Mouse (Mus musculus) layer of hippocampus, adult 18-20 months (tissue): ENCODE results near the gene Zbtb39. TPM values are rescaled to one million over a fixed set of nuclear protein-coding genes. Genes with fewer than 3 reads are reported as not detected.
A peak's percentile ranks its signal among the peaks of the same experiment; 100 is the strongest.

Experiments
- DNase-seq, 2 experiments: peaks; one replicate each; pipeline ENCODE4 v3.0.0; 2022; ENCODE audit warnings: low spot score in 2 of 2
- long read RNA-seq: library from polyadenylated mRNA; stranded (forward); transcript quantifications from one replicate; pipeline ENCODE4 v2.0.0, GENCODE M21; 2021
- total RNA-seq, 2 experiments: library from RNA; stranded (reverse); gene quantifications; 2 replicates each; pipeline ENCODE4 v1.2.3; 2021

Zbtb39 gene
- 10 to 100 TPM; 11.2 to 11.8 TPM for total RNA-seq
- long read RNA-seq, partial matches to known transcripts: 0 of 1 reads
- long read RNA-seq, other reads (novel, unspliced or antisense): 1 of 1 reads

DNA sequence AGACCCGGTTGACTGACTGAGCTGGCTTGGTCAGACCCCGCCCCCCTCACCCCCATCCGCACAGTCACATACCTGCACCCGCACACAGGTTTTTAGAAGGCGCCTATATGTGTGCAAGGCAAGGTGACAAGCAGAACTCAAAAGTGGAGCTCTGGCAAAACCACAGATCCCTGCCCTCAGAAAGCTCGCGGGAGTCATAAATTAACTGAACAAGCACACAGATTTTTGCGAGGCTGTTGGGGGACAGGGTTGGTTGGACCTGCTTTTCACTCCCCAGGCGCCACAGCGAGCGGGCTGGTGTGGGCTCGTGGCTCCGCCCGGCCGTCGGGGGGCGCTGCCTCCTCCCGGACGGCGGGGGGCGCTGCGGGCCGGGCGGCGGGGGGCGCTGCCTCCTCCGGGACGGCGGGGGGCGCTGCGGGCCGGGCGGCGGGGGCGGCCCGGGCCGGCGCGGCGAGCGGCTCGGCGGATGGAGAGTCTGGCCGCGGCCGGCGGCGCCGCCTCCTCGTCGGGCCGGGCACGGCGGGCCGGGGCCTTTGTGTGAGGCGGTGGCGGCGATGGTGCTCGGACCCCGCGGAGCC lies at the start of gene Zbtb39:
Zbtb39 (plus strand) TSS at position 456 of the 578 bp plus-strand sequence.
- DNase-seq: peak; percentile 56 to 72

DNA sequence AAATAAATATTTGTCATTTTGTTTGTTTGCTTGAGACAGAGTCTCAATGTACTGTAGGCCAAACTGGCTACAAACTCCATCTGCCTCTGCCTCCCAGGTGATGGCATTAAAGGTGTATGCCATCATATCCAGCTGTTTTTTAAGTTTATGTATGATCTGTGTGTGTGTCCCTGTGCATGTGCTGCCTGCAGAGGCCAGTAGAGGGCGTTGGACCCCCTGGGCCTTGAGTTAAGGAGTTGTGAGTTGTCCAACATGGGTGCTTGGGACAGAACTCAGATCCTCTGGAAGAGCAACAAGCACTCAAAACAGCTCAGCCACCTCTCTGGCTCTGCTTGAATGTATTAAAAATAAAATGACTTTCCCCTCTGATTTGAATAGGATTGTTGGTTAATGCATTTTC lies 48.3 kb upstream of the Zbtb39 start:
- DNase-seq: no peak

DNA sequence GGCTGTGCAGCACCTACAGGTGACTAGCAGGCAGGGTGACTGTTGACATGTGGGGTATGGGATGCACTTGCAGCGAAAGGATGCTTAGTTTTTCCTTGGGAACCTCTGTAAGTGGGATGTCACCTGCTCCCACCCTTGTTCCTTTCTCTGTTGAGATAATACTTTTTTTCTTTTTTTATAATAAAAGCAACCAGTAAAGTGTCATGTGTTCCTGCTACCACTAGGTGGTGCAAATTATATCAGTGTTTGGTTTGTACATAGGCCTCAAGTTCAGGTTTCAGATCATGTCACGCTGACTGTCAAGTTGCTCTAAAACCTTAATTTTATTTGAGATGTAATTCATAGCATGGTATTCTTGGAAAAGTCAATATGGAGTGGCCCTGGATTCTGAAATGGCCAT lies 44.7 kb upstream of the Zbtb39 start:
- peak in 1 of 2 experiments; percentile 45 for DNase-seq

DNA sequence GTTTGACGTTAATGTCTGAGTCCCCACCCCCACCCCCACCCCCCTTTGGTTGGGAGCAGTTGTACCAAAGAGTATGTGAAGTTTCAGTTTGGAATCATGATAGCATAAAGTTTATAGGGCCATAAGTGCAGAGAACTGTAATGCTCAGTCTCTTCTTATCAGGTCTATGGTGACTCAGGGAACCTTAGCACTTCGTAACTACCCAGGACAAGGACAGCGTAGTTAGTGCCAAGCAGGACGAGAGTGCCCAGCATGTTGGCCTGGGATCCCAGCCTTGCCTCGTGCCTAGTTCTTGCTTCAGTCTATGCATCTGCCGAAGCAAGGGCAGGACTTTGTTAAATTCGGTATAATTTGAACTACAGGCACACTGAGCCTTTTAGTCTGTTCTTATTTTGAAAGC lies 43.6 kb upstream of the Zbtb39 start:
- DNase-seq: no peak

DNA sequence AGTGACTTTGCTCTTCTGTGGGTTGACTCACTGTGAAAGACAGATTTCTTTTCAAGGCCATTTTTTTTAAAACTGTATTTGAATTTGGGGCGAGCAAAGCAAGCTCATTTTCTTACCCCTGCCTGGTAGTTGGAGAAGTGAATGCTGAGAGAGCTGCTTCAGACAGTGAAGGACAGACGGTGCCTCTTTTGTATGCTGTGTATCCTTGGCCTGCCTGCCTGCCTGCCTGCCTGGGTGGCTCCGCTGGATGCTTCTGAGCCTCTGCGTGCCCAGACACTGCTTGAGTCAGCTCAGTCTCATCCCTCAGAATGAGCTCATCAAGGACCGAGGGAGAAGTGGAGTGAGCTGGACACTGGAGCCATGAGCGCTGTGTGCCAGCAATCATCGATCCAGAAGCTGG lies 40.4 kb upstream of the Zbtb39 start:
- peak in 1 of 2 experiments; percentile 36 for DNase-seq

DNA sequence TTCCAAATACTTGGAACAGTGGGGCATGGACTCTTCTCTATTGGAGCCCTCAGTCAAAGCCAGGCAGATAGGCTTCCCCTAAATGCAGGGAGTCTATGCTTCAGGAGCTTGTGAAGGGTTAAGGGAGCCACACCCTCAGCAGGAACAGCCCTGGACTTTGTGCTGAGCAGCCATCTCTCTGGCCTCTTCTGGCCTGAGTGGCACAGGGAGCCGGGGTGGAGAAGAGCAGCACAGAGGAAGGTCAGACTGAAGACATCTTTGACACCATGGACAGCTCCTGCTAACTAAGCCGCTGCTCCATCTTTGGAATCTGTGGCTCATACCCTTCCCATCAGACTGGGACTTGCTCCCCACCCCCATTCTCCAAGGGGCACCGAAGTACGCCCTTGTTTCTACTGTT lies 36.0 kb upstream of the Zbtb39 start:
- DNase-seq: no peak

DNA sequence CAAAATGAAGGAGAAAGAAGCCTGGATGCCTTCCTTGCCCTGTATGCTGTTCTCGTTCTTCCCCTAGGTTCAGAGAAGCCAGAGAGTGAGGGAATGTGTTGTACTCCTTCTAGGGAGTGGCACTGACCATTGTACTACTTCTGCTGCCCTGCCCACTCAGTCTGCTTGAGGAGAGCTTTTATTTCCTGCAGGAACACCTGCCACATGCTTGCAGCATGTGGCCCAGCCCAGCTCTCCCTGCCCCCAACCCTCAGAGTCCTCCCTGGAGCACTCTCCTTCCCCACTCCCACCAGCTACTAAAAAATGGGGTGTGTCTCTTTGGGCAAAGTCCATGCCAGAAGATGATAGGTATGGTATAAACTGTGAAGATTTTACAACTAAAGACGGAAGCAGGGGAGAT lies 35.0 kb upstream of the Zbtb39 start:
- DNase-seq: no peak

DNA sequence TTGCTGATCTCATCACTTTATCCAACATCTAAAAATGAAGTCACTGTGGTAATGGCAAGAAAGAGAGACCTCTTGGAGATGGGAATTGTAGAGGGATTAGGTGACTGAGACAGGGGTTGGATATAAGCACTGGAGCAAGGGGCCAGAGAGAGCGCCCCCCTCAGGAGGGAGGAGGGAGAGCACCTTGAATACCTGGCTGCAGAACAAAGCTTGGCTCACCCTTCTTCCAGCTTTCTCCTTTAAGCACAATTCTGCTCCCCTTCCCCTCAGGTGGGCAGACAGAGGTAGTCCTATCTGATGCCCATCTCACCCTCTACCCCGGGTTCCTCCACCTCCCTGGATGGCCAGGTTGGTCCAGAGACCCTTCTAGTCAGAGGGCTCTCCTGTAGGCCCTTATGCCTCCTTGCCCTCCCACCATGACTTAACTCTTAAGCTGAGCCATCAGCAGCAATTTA lies 34.5 kb upstream of the Zbtb39 start, which contains the start of gene Myo1a:
Myo1a (plus strand) TSS at position 405 of the 455 bp plus-strand sequence.
- DNase-seq: no peak

DNA sequence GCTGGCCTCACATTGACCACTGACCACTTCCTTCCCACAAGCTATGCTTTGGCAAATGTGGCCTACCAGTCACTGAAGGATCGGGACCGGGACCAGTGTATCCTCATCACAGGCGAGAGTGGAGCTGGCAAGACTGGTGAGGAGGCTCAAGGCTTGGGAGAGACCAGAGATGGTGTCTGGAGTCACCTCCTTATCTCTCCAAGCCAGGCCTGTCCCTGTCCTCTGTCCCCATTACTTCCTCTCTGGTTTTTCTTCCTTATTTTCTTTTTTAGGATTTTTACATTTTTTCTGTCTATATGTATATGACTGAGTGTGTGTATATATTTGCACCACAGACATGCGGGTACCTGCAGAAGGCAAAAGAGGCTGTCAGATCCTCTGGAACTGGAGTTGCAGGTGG lies 33.6 kb upstream of the Zbtb39 start:
- no peak for DNase-seq

DNA sequence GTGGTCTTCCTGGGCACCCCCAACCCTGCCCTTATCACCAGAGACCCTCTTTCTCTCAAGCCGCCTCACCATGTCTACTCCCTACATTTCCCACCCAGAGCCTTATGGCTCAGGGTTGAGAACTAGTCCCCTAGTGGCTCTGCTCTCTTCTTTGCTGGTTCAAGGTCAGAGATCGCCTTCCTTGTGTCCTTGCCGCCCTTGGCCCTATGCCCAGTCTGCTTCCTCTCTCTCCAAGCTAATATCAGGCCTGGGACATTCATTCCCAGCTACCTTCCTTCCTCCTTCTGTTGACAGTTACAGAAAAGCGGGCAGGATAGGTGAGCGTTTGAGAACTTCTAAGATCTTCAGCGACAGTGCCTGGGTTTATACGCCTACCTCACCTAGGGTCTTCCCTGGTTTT lies 31.6 kb upstream of the Zbtb39 start:
- DNase-seq: no peak

DNA sequence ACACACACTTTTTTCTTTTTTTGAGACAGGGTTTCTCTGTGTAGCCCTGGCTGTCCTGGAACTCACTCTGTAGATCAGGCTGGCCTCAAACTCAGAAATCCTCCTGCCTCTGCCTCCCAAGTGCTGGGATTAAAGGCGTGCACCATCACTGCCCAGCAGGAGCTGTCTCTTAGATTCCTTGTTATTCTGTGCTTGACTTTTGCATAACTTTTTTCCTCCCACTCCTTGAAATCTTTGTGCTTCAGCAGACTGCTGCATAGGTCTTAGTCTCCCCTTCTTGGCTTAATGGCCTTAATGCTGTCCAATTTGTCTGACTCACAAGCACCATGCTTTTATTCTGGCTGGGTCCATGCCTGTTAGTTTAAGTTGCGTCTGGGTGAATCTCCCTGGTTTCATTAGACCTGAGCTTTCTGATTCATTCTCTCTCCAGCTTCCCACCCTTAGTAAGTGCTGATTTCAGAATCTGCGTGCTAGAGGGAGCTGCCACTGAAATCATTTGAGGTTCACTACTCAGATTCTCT lies 30.4 kb upstream of the Zbtb39 start:
- no peak for DNase-seq

DNA sequence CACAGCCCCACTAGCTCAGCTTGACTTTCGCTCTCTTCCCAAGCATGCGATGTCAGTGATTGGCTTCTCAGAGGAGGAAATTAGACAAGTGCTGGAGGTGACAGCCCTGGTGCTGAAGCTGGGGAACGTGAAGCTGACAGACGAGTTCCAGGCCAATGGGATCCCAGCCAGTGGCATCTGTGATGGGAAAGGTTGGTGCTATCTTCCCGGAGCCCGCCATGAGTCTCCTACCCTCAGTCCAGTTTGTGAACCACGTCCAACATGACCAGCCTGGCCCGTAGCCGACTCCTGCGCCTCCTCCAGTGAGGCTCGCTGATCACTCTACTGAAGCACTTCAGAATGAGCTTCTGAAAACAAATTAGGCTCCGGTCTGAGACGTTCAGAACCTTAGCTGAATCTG lies 29.0 kb upstream of the Zbtb39 start:
- DNase-seq: no peak

DNA sequence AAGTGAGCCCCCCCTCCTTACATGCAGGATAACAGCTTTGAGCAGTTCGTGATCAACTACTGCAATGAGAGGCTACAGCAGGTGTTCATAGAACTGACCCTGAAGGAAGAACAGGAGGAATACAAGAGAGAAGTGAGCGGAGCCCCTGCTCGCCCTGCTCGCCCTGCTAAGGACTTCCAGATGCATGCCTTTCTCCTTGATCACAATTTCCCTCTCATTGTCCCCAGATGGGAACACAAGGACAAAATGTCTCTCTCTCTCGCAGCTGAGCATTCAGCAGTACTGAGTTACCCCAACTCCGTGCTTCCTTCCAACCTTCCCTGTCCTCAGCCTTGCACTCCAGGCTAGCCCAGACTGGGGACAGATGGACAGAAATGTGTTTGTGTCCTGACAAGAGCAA lies 26.6 kb upstream of the Zbtb39 start:
- DNase-seq: no peak

DNA sequence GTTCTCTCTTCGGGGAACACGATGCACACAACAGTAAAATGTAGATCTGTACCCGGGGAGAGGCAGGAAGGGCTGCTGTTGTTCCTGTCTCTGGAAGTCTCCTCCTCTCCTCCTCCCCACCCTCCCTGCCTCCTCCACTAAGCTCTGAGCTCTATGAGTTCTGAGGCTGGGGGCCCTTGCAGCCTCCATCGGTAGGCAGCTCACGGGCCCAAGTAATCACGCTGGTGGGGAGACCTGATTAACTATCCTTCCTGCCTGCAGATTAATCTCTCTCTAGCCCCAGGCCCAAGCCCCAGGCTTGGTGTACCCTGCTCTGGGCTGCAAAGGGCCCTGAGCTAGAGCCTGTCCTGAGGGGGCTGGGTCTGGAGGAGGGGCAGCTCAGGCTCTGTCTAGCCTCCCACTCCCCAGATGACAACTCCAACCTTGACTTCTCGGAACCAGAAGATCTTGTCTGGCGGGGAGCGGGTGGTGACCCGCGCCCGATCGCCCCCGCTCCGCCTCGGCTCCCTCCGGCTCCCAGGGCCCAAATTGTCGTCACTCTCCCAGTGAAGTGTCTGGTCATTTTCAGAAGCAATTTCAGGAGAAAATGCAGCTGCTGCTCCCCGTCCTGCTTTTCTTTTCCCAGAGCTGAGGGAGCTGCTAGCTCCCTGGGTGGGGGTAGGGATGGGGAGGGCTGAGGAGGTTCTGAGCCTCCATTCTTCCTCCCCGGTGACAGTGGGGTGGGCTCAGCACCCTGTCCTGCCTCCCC lies 17.5 kb upstream of the Zbtb39 start:
- peak; percentile 16 to 57 for DNase-seq

DNA sequence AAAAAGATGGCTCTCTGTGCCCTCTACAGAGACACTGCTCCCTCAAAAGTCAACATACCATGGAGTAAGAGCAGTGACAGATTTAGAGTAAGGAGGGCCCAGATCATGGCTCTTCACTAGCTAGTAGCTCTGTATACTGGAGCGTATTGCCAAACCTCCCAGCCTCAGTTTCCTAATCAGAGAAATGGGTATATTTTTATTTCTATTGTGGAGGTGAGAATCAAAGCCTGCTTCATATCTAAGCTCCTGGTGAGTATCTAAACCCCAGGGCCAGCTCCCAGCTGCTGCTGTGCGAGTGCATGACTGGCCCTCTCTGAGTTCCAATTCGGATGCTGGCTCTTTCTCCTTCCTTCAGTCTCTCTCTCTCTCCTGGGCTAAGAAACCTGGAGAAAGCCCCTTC lies 15.2 kb upstream of the Zbtb39 start, which contains the start of gene Tac2:
Tac2 (plus strand) TSS at position 301 of the 400 bp plus-strand sequence.
- DNase-seq: no peak

DNA sequence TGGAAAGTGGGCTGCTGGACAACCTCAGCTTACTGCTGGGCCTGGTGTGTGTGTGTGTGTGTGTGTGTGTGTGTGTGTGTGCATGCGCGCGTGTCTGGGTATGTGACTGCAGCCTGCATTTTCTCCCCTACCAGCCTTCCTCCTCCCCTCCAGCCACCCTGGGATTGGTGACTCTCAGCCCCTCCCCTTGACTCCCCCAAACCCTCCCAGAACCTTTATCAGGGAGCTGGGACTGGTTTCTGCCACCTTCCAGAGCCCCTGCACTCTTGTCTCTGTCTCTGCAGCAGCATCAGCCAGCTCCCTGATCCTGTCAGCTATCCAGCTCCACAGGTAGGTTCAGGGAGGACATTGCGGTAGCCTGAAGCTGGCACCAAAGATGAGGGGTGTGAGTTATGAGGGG lies 14.2 kb upstream of the Zbtb39 start:
- no peak for DNase-seq

DNA sequence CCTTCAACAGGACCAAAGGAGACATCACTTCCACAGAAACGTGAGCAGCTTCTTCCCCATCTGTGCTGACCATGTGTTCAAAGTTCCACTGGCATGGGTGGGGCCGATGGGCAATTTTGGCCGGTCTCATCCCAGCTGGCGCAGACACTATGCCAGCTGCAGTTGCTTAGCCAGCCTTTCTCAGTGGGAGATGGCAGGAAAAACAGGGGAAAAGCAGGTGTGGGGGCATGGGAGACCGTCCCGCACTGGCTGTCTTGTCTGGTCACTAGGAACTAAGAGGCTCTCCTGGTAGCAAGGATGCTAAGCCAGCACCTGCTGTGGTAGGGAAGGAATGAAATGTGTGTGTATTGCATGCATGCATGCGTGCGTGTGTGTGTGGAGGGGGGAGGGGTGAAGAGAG lies 10.9 kb upstream of the Zbtb39 start:
- no peak for DNase-seq

DNA sequence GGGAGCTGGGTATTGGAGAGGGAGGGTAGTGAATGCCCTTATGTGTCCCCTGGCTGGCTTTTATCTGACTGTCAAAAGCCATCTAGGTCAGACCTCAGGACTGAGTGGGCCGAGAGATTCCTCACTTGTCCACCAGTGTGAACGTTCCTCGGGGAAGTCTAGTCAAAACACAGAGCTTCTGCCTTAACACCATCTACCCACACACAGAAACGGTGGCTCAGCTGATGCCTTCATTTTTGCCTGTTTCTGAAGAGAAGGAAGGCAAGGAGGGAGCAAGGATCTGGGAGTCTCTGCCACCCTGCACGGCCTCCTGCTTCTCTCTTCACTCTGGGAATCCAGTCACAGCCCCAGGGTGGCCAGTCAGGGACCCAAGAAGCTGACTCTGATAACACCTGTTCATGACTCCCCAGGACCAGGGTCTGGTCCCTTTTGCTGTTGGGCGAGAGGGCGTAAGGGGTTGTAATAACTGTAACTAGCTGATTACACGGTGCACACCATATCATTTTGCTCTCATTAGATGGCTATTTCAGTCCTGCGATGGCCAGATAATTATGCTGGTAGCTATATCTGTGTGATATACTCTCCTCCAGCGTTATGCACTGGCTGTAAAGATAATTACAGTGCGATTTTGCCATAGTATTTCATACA lies 8.9 kb upstream of the Zbtb39 start:
- DNase-seq: no peak

DNA sequence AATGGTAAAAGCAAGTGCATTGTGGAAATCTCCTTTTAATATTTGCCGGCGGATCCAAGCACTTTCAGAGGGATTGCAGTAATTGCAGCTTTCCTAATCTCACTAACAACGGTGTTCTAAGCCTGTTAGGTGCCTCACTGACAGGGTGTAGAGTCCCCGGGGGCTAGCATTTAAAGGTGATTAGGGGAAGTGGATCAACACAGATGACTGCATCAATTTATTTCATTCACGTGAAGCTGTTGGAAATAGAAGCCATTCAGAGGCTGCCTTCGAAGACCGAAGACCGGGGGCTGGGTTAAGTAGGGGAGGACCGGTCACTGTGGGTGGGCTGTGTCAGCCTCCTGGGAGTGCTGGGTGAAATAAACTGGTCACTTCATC lies 8.4 kb upstream of the Zbtb39 start:
- no peak for DNase-seq

DNA sequence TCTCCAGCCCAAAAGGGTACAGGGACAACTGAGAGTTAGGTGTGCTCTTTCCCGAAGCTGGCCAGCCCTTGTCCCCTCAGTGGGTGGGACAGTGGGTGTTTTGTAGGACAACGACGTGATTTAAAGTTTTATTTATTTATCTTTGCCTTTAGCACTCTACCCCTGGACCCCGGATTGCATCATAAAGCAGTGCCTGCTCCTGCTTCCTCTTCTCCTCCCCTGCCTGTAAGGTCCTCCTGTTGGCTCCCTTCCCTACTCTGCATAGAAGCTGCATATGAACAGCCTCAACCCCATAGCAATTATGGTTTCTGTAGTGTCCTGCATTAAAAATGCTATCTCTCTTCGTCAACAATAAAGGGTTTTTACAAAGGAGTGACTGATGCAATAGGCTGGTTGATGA lies 7.9 kb upstream of the Zbtb39 start:
- no peak for DNase-seq

DNA sequence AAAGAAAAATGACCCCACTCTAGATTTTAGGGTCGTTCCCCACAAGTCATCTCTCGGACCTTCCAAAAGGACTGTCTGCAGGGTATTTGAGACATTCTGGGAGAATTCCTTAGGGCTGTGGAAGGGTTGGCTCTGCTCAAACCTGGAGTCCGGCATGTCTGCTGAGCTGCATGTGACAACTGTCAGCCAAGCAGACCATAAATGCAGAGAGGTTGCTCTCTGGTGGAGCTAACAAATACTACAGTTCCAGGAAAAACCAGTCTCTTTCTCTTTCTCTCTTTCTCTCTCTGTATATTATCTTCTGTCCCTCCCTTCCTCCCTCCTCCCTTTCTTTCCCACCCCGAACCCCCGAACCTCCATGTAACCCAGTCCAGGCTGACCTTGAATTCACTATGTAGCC lies 4.9 kb upstream of the Zbtb39 start:
- DNase-seq: peak in 1 of 2 experiments; percentile 47

DNA sequence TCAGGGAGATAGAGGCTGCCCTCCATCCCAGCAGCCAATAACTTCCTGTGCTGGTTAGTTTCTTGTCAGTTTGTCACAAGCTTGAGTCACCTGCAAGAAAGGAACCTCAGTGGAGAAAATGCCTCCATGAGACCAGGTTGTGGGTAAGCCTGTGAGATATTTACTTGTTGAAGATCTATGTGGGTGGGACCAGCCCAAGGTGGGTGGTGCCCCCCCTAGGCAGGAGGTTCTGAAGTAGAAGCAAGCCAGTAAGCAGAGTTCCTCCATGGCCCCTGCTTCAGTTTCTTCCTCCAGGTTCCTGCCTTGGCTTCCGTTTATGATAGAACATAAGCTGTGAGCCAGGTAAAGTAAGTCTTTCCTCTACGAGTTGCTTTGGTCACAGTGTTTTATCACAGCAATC lies 3.1 kb upstream of the Zbtb39 start:
- DNase-seq: no peak
